Mouse (Mus musculus) small intestine, adult 2 months (tissue): ENCODE results near the gene Iqcf4. TPM values are rescaled to one million over a fixed set of nuclear protein-coding genes. Genes with fewer than 3 reads are reported as not detected.
"Not testable (repeated sequence)": the region's sequence is repeated elsewhere in the genome, so short reads cannot be mapped to it uniquely, and the experiment has no call there.

ENCODE experiments used
- H3K27ac ChIP-seq: fragments of 200-500 bp; 2 replicates; pipeline ENCODE4 v1.5.1; 2012; ENCODE audit warnings: low read depth, low read length, control low read depth, inconsistent platforms; ENCODE audit not compliant: insufficient read depth
- H3K27me3 ChIP-seq: fragments of 200-500 bp; 2 replicates; pipeline ENCODE4 v1.6.1; 2012; ENCODE audit warnings: mild to moderate bottlenecking, moderate library complexity, low read length, inconsistent platforms; ENCODE audit not compliant: control insufficient read depth, insufficient read depth
- H3K36me3 ChIP-seq: fragments of 200-500 bp; 2 replicates; pipeline ENCODE4 v1.6.1; 2012; ENCODE audit warnings: mild to moderate bottlenecking, low read length, control low read depth, inconsistent platforms; ENCODE audit not compliant: control insufficient read depth, insufficient read depth
- H3K4me1 ChIP-seq: fragments of 200-500 bp; 2 replicates; pipeline ENCODE4 v1.6.1; 2012; ENCODE audit warnings: low read length, inconsistent platforms, mixed read lengths; ENCODE audit not compliant: control insufficient read depth, insufficient read depth, insufficient read length
- H3K4me3 ChIP-seq: fragments of 200-500 bp; 2 replicates; pipeline ENCODE4 v1.5.1; 2012; ENCODE audit warnings: low read depth, mild to moderate bottlenecking, control low read depth, inconsistent platforms, low read length, moderate library complexity
- CTCF ChIP-seq: fragments of 200-500 bp; IDR thresholded peaks from 2 replicates; pipeline ENCODE4 v1.5.1; 2012; ENCODE audit warnings: low read depth, mild to moderate bottlenecking, control low read depth, inconsistent platforms, low read length, moderate library complexity, mixed read lengths; ENCODE audit not compliant: insufficient replicate concordance, insufficient read length; ENCODE audit errors: extremely low read depth
- POLR2A ChIP-seq: fragments of 200-500 bp; IDR thresholded peaks from 2 replicates; pipeline ENCODE4 v1.6.1; 2012; ENCODE audit warnings: low read depth, mild to moderate bottlenecking, control low read depth, inconsistent platforms, low read length, moderate library complexity
- WGBS: fragments of 180-500 bp; shearing (Covaris S2); methylation state at CpG from one replicate; pipeline ENCODE4 v1.1.7; 2018; 5-methylcytosine and 5-hydroxymethylcytosine counted together
- polyA plus RNA-seq: library from polyadenylated mRNA; depleted of rRNA; stranded (reverse); fragments of >200 nt; gene quantifications from 2 replicates; pipeline ENCODE4 v1.2.3, GENCODE M21; 2012

Gene Iqcf4
- polyA plus RNA-seq, 1 experiment, result not detected

DNA sequence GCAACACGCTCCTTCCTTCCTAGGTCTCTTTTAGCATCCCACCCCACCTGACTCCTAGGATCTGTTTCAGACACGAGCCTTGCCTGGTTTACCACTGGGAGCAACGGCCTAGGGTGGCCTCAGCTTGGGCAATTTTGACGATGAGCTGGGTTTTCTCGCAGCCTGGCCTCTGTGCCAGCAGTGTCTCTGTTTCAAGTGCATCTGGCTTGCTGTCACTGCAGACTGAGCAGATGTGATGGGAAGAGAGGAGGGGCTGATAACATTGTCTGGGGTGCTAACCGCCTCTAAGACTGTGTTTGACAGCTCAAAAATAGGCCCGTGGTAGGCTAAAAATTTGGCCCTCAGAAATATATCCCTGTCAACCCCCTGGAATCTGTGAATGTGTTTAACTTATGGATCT is 25.0 kb upstream of the Iqcf4 start:
- Histone ChIP-seq H3K27ac (no peak overlapping the region), H3K36me3 (no peaks in the 10 kb centered on the region), H3K27me3 (no peaks in the 10 kb centered on the region), H3K4me3 (no peak overlapping the region), H3K4me1 (no peaks in the 10 kb centered on the region)
- WGBS, result 73% methylated on average over 7 of the region's 7 CpGs
- TF ChIP-seq POLR2A (no peak), CTCF (no peak)

DNA sequence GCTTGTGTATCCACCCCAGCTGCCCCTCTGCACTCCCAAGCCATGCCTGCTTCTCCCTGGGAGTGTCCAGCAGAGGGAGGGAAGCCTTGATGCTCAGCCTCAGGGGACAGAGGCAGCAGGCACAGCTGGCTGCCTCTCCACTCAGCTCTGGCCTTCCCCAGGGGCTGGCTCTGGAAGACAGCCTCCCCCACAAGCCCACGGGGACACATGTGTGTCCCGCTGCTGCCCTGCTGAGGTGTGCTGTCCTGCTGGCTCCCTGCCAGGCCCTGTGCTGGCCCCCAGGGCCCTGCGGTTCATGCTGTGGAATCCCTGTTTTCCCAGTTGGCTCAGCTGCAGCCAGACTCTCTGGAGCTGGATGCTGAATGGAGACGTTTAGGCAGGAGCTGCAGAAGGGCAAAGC is 24.6 kb upstream of the Iqcf4 start:
- not testable (repeated sequence) for H3K4me3 ChIP-seq, H3K27me3 ChIP-seq, H3K36me3 ChIP-seq, H3K4me1 ChIP-seq, H3K27ac ChIP-seq
- 9% methylated on average over 4 of the region's 4 CpGs for WGBS

GRCm38 (mm10) chr9:106592158-106592557 is 21.4 kb upstream of the Iqcf4 start:
- no peak for TF ChIP-seq POLR2A

GRCm38 (mm10) chr9:106582552-106582951 is 11.8 kb upstream of the Iqcf4 start:
- TF ChIP-seq POLR2A (no peak), CTCF (no peak)
- Histone ChIP-seq H3K4me3 (no peak overlapping the region), H3K36me3 (no peaks in the 10 kb centered on the region), H3K27me3 (no peaks in the 10 kb centered on the region), H3K4me1 (no peaks in the 10 kb centered on the region), H3K27ac (no peak overlapping the region)
- WGBS, result 79% methylated on average over 1 of the region's 1 CpGs

More at GRCm38 (mm10) chr9:106592158-106592557, 21.4 kb upstream of the Iqcf4 start:
- Histone ChIP-seq H3K4me3 (no peak overlapping the region), H3K27me3 (no peaks in the 10 kb centered on the region), H3K4me1 (no peaks in the 10 kb centered on the region), H3K36me3 (no peaks in the 10 kb centered on the region), H3K27ac (no peak overlapping the region)
- 89% methylated on average over 5 of the region's 5 CpGs for WGBS

GRCm38 (mm10) chr9:106580016-106580415 is 9.2 kb upstream of the Iqcf4 start:
- TF ChIP-seq CTCF (no peak), POLR2A (no peak)
- no peaks in the 10 kb centered on the region for H3K27me3 ChIP-seq
- 82% methylated on average over 7 of the region's 7 CpGs for WGBS
- H3K4me3 ChIP-seq, result no peak overlapping the region
- H3K4me1 ChIP-seq, result no peaks in the 10 kb centered on the region
- H3K27ac ChIP-seq, result no peak overlapping the region
- H3K36me3 ChIP-seq, result no peaks in the 10 kb centered on the region

GRCm38 (mm10) chr9:106576112-106576511 is 5.3 kb upstream of the Iqcf4 start:
- TF ChIP-seq CTCF, result no peak
- no peak for TF ChIP-seq POLR2A
- no peaks in the 10 kb centered on the region for H3K4me1 ChIP-seq
- H3K27me3 ChIP-seq, result no peaks in the 10 kb centered on the region
- no peak overlapping the region for H3K4me3 ChIP-seq
- no peaks in the 10 kb centered on the region for H3K36me3 ChIP-seq
- WGBS, result 83% methylated on average over 2 of the region's 2 CpGs
- no peak overlapping the region for H3K27ac ChIP-seq

DNA sequence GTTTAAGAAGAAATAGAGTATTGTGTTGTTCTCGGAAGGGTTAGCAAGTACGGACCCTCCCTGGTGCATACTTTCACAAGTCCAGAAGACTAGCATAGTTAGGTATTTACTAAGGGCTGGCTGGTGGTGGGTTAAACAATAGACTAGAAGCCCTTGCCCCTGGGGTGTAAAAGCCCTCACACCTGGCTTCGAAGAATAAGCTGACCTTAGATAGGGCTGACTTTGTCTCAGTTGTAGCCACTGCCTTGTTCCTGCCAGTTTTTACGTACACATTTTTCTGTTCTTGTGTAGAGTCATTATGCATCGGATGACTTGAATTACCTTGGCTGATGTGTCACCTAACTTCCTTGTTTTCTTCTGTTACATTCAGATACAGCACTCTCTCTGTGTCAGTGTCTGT is 2.6 kb upstream of the Iqcf4 start:
- TF ChIP-seq CTCF, result no peak
- no peak for TF ChIP-seq POLR2A
- 84% methylated on average over 5 of the region's 5 CpGs for WGBS

DNA sequence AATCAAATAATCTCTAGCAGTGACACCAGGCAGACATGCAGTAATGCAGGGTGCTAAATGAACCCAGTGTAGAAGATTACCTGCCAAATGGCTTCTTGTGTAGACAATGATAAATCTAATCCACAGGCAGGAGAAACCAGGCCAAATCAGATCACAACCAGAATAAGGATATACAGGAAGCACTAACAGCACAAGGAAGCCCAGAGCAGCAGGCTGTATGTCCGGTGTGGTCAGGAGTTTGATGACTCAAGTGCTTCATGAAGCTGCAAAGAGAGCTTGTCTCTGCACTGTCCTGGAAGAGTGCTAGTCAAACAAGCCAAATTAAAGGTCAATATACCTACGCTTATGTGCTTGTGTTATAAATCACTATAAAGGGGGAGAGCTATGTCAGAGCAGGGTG is 1.4 kb upstream of the Iqcf4 start:
- no peaks in the 10 kb centered on the region for H3K36me3 ChIP-seq
- no peaks in the 10 kb centered on the region for H3K4me1 ChIP-seq
- H3K4me3 ChIP-seq, result no peak overlapping the region
- TF ChIP-seq CTCF, result no peak
- TF ChIP-seq POLR2A, result no peak
- 55% methylated on average over 2 of the region's 2 CpGs for WGBS
- no peak overlapping the region for H3K27ac ChIP-seq
- H3K27me3 ChIP-seq, result no peaks in the 10 kb centered on the region

More for the DNA sequence above, 2.6 kb upstream of the Iqcf4 start:
- no peak overlapping the region for H3K27ac ChIP-seq
- H3K4me1 ChIP-seq, result no peaks in the 10 kb centered on the region
- H3K4me3 ChIP-seq, result no peak overlapping the region
- no peaks in the 10 kb centered on the region for H3K27me3 ChIP-seq
- H3K36me3 ChIP-seq, result no peaks in the 10 kb centered on the region
